ENCODE assay signal across 9 mouse cellular contexts in genomic region chr7:122494088-122494487, GRCm38 (mm10).
DNase-seq lines count a peak whose midpoint lies in the region; ATAC-seq and TF ChIP-seq lines count a peak whose summit lies in the region.
"Had no signal": no experiment of that assay in that cellular context is flagged by ENCODE, and none has a peak within 500 bp of the region (broad histone marks: within the 10 kb centered on the region; RNA-seq: fewer than 3 reads in every experiment).

No protein-coding gene starts in this region.

- ATAC-seq in hindbrain, postnatal 0 days = 0 out of 2 replicates have a peak, but pooled peaks have one; percentile 43
- ATAC-seq in neural tube, embryonic 11.5 days (ENCODE audit: insufficient read depth, low FRiP score, low TSS enrichment) = no peak; the same call in 1 of the 2 replicates

- H3K27ac ChIP-seq in layer of hippocampus, adult 2 months = no peak overlapping the region
- no peak overlapping the region for H3K27ac ChIP-seq in hindbrain, postnatal 0 days
- no peak overlapping the region for H3K27ac ChIP-seq in neural tube, embryonic 11.5 days (ENCODE audit: low read depth, low read length)
- H3K27ac ChIP-seq: embryonic facial prominence, embryonic 15.5 days; limb, embryonic 15.5 days had no signal

- no peak for DNase-seq in layer of hippocampus, adult 2 months (ENCODE audit: low spot score in 2 of 2)
- DNase-seq in layer of hippocampus, adult 9-11 months = no peak
- peak; percentile 14 for DNase-seq in Muller cell, postnatal 12 days (ENCODE audit: inconsistent ontology term)
- DNase-seq in cerebellum, adult 8-10 months = peak; percentile 35
- peak; percentile 69 for DNase-seq in hindbrain, postnatal 0 days (ENCODE audit: low spot score)
- peak; percentile 44 for DNase-seq in neural tube, embryonic 11.5 days (ENCODE audit: low spot score)
- DNase-seq in left cerebral cortex, adult 8-10 months (ENCODE audit: low spot score in 2 of 2) = no peak

- H3K4me2 ChIP-seq in hindbrain, postnatal 0 days (ENCODE audit: low read depth, low read length) = no peak overlapping the region
- no peak overlapping the region for H3K4me2 ChIP-seq in neural tube, embryonic 11.5 days (ENCODE audit: low read depth)
- H3K4me2 ChIP-seq: embryonic facial prominence, embryonic 15.5 days; limb, embryonic 15.5 days had no signal

- TF ChIP-seq CTCF in layer of hippocampus, adult 2 months (conservative IDR thresholded peaks at IDR 0.05) = peak; percentile 75
- peak; percentile 68 for TF ChIP-seq CTCF in hindbrain, postnatal 0 days (IDR thresholded peaks at IDR 0.05; ENCODE audit: low read depth)

- no peak overlapping the region for H3K9ac ChIP-seq in hindbrain, postnatal 0 days (replicated peaks; ENCODE audit: low read length)
- H3K9ac ChIP-seq in neural tube, embryonic 11.5 days (ENCODE audit: low read length) = no peak overlapping the region
- H3K9ac ChIP-seq: embryonic facial prominence, embryonic 15.5 days; limb, embryonic 15.5 days had no signal

- H3K9me3 ChIP-seq in hindbrain, postnatal 0 days (ENCODE audit: low read length) = no peaks in the 10 kb centered on the region
- H3K9me3 ChIP-seq in neural tube, embryonic 11.5 days (ENCODE audit: control insufficient read depth, low read length) = no peaks in the 10 kb centered on the region
- H3K9me3 ChIP-seq: embryonic facial prominence, embryonic 15.5 days; limb, embryonic 15.5 days had no signal

- no peaks in the 10 kb centered on the region; the same call in 1 of the 2 replicates for H3K4me1 ChIP-seq in hindbrain, postnatal 0 days (ENCODE audit: insufficient read depth, low read length)
- 0 out of 2 replicates have a peak, but pooled peaks cover 2% of the 10 kb centered on the region for H3K4me1 ChIP-seq in neural tube, embryonic 11.5 days (ENCODE audit: control insufficient read depth, insufficient read depth, low read length)
- H3K4me1 ChIP-seq: embryonic facial prominence, embryonic 15.5 days; limb, embryonic 15.5 days had no signal

- no peaks in the 10 kb centered on the region for H3K36me3 ChIP-seq in hindbrain, postnatal 0 days (ENCODE audit: insufficient read depth, low read length)
- H3K36me3 ChIP-seq in neural tube, embryonic 11.5 days (ENCODE audit: control insufficient read depth, insufficient read depth, low read length) = no peaks in the 10 kb centered on the region
- H3K36me3 ChIP-seq: embryonic facial prominence, embryonic 15.5 days; limb, embryonic 15.5 days had no signal

- WGBS in hindbrain, postnatal 0 days = 17% methylated on average over 3 of the region's 3 CpGs
- 15% methylated on average over 3 of the region's 3 CpGs for WGBS in neural tube, embryonic 11.5 days

- H3K27me3 ChIP-seq in hindbrain, postnatal 0 days (ENCODE audit: insufficient read depth, low read length) = no peaks in the 10 kb centered on the region
- no peaks in the 10 kb centered on the region for H3K27me3 ChIP-seq in neural tube, embryonic 11.5 days (ENCODE audit: control insufficient read depth, insufficient read depth, low read length)
- H3K27me3 ChIP-seq: embryonic facial prominence, embryonic 15.5 days; limb, embryonic 15.5 days had no signal

- no peak overlapping the region for H3K4me3 ChIP-seq in layer of hippocampus, adult 2 months
- no peak overlapping the region for H3K4me3 ChIP-seq in hindbrain, postnatal 0 days (ENCODE audit: low read length)
- no peak overlapping the region for H3K4me3 ChIP-seq in neural tube, embryonic 11.5 days (ENCODE audit: low read depth, low read length)
- H3K4me3 ChIP-seq: embryonic facial prominence, embryonic 15.5 days; limb, embryonic 15.5 days had no signal

Comparison
In these comparisons a context has a peak if more than half of its experiments do, and no peak if none do; other contexts are left out.
1. DNase-seq: peak in Muller cell, postnatal 12 days (single experiment), cerebellum, adult 8-10 months (single experiment), hindbrain, postnatal 0 days (single experiment) and neural tube, embryonic 11.5 days (single experiment); none in layer of hippocampus, adult 2 months (0 of 2), layer of hippocampus, adult 9-11 months (single experiment) and left cerebral cortex, adult 8-10 months (0 of 2).